Mouse (Mus musculus) embryonic fibroblast, embryonic 13.5 days (primary cell): ENCODE measurements around the gene Aida.

Experiments used
- CTCF ChIP-seq: IDR thresholded peaks from 2 replicates; pipeline ENCODE4 v1.5.1; 2011; ENCODE audit warnings: mild to moderate bottlenecking, control low read depth, low read length, moderate library complexity, borderline replicate concordance; ENCODE audit not compliant: insufficient read depth
- POLR2A ChIP-seq: IDR thresholded peaks from 2 replicates; pipeline ENCODE4 v1.6.1; 2011; ENCODE audit warnings: low read depth, mild to moderate bottlenecking, control low read depth, low read length, moderate library complexity

- TF ChIP-seq CTCF (no peak), POLR2A (no peak)
Measured at GRCm38 (mm10) chr1:183374728-183375127, 78.3 kb downstream of the Aida start.
